Mouse (Mus musculus) right cerebral cortex, postnatal 10 days (tissue): ENCODE results near the gene Olfr293.

ENCODE experiments used
- DNase-seq, 2 experiments: peaks; one replicate each; pipeline ENCODE4 v3.0.0; 2021; ENCODE audit warnings: low spot score in 2 of 2

Olfr293 gene

GRCm38 (mm10) chr7:86648761-86649160, at the start of gene Olfr293:
TSS of gene Olfr293 (plus strand) at chr7:86649061.
- no peak for DNase-seq

- DNase-seq = no peak
Observed at GRCm38 (mm10) chr7:86616543-86616942, 32.3 kb upstream of the Olfr293 start, which contains the start of gene Olfr294. TSS of gene Olfr294 (minus strand) at chr7:86616643.

GRCm38 (mm10) chr7:86688030-86688429, 39.2 kb downstream of the Olfr293 start, which contains the start of gene Olfr292:
TSS of gene Olfr292 (plus strand) at chr7:86688330.
- no peak for DNase-seq
